Mouse (Mus musculus) ES-Bruce4 (cell line): ENCODE measurements around the gene Atl3. TPM values are rescaled to one million over a fixed set of nuclear protein-coding genes. Genes with fewer than 3 reads are reported as not detected.

ENCODE experiments used
- H3K27ac ChIP-seq: 2 replicates; pipeline ENCODE4 v1.5.1; 2012; ENCODE audit warnings: low read length, inconsistent platforms; ENCODE audit not compliant: insufficient read depth
- H3K27me3 ChIP-seq: 2 replicates; pipeline ENCODE4 v1.6.1; 2012; ENCODE audit warnings: mild to moderate bottlenecking, low read length, inconsistent platforms; ENCODE audit not compliant: control insufficient read depth, poor library complexity, insufficient read depth, severe bottlenecking
- H3K36me3 ChIP-seq: 2 replicates; pipeline ENCODE4 v1.6.1; 2012; ENCODE audit warnings: inconsistent platforms, mild to moderate bottlenecking, low read length, moderate library complexity; ENCODE audit not compliant: control insufficient read depth, poor library complexity, insufficient read depth, severe bottlenecking
- H3K4me1 ChIP-seq: one replicate; pipeline ENCODE4 v1.8.1; 2011; ENCODE audit warnings: low read length; ENCODE audit not compliant: control insufficient read depth, insufficient read depth
- H3K4me3 ChIP-seq: 2 replicates; pipeline ENCODE4 v1.5.1; 2011; ENCODE audit warnings: low read depth, mild to moderate bottlenecking, low read length
- H3K9ac ChIP-seq: 2 replicates; pipeline ENCODE4 v1.6.1; 2012; ENCODE audit warnings: low read depth, mild to moderate bottlenecking, inconsistent platforms; ENCODE audit not compliant: poor library complexity, severe bottlenecking
- H3K9me3 ChIP-seq: replicated peaks from 2 replicates; pipeline ENCODE4 v1.6.1; 2012; ENCODE audit warnings: mild to moderate bottlenecking, low read length, inconsistent platforms; ENCODE audit not compliant: control insufficient read depth, poor library complexity, insufficient read depth, severe bottlenecking
- CTCF ChIP-seq: IDR thresholded peaks from one replicate; pipeline ENCODE4 v1.8.1; 2011; ENCODE audit warnings: low read depth, low read length
- EP300 ChIP-seq: IDR thresholded peaks from 2 replicates; pipeline ENCODE4 v1.6.1; 2011; ENCODE audit warnings: low read depth, low read length; ENCODE audit not compliant: insufficient read depth
- POLR2A ChIP-seq: IDR thresholded peaks from one replicate; pipeline ENCODE4 v1.8.1; 2011; ENCODE audit warnings: low read length; ENCODE audit not compliant: insufficient read depth
- polyA plus RNA-seq: library from polyadenylated mRNA; stranded (reverse); fragments of >200 nt; gene quantifications from 2 replicates; pipeline ENCODE4 v1.2.4, GENCODE M21; 2011; ENCODE audit warnings: low read depth; ENCODE audit not compliant: missing spikeins, insufficient read depth, insufficient read length

The Atl3 gene
- polyA plus RNA-seq, 1 experiment = 53.5 TPM

- Histone ChIP-seq H3K27ac (no peak overlapping the region), H3K9me3 (no peaks in the 10 kb centered on the region), H3K4me1 (no peaks in the 10 kb centered on the region), H3K4me3 (no peak overlapping the region), H3K27me3 (no peaks in the 10 kb centered on the region), H3K36me3 (no peaks in the 10 kb centered on the region), H3K9ac (no peak overlapping the region)
- TF ChIP-seq POLR2A = no peak
- no peak for TF ChIP-seq CTCF
- TF ChIP-seq EP300 = no peak
Observed at GRCm38 (mm10) chr19:7558675-7559074, 64.8 kb downstream of the Atl3 start.

GRCm38 (mm10) chr19:7559986-7560385 lies 66.1 kb downstream of the Atl3 start:
- H3K36me3 ChIP-seq = no peaks in the 10 kb centered on the region
- H3K9me3 ChIP-seq = no peaks in the 10 kb centered on the region
- TF ChIP-seq POLR2A (no peak), CTCF (no peak), EP300 (no peak)
- H3K27me3 ChIP-seq = no peaks in the 10 kb centered on the region
- no peak overlapping the region for H3K9ac ChIP-seq
- H3K4me3 ChIP-seq = no peak overlapping the region
- H3K27ac ChIP-seq = no peak overlapping the region
- no peaks in the 10 kb centered on the region for H3K4me1 ChIP-seq

- Histone ChIP-seq H3K9ac (no peak overlapping the region), H3K4me1 (no peaks in the 10 kb centered on the region)
- TF ChIP-seq CTCF = no peak
Observed at GRCm38 (mm10) chr19:7561456-7561855, 67.6 kb downstream of the Atl3 start.

GRCm38 (mm10) chr19:7562601-7563129 lies 68.8 kb downstream of the Atl3 start:
- H3K4me3 ChIP-seq = no peak overlapping the region

More at GRCm38 (mm10) chr19:7561456-7561855, 67.6 kb downstream of the Atl3 start:
- Histone ChIP-seq H3K36me3 (no peaks in the 10 kb centered on the region), H3K27me3 (no peaks in the 10 kb centered on the region), H3K27ac (no peak overlapping the region), H3K4me3 (no peak overlapping the region), H3K9me3 (no peaks in the 10 kb centered on the region)

GRCm38 (mm10) chr19:7563676-7564075 lies 69.8 kb downstream of the Atl3 start:
- H3K4me3 ChIP-seq = no peak overlapping the region
- H3K9ac ChIP-seq = no peak overlapping the region
- no peaks in the 10 kb centered on the region for H3K4me1 ChIP-seq
- TF ChIP-seq EP300 (no peak), POLR2A (no peak), CTCF (no peak)
- H3K27me3 ChIP-seq = no peaks in the 10 kb centered on the region
- no peaks in the 10 kb centered on the region for H3K36me3 ChIP-seq
- no peaks in the 10 kb centered on the region for H3K9me3 ChIP-seq
- no peak overlapping the region for H3K27ac ChIP-seq

More at GRCm38 (mm10) chr19:7562601-7563129, 68.8 kb downstream of the Atl3 start:
- no peaks in the 10 kb centered on the region for H3K4me1 ChIP-seq
- no peaks in the 10 kb centered on the region for H3K9me3 ChIP-seq
- H3K27me3 ChIP-seq = no peaks in the 10 kb centered on the region
- H3K27ac ChIP-seq = no peak overlapping the region
- TF ChIP-seq CTCF = no peak
- no peak for TF ChIP-seq EP300
- no peak for TF ChIP-seq POLR2A
- no peaks in the 10 kb centered on the region for H3K36me3 ChIP-seq
- H3K9ac ChIP-seq = no peak overlapping the region

GRCm38 (mm10) chr19:7564457-7564856 lies 70.6 kb downstream of the Atl3 start:
- Histone ChIP-seq H3K36me3 (no peaks in the 10 kb centered on the region), H3K9ac (no peak overlapping the region), H3K9me3 (no peaks in the 10 kb centered on the region), H3K27me3 (no peaks in the 10 kb centered on the region), H3K4me1 (no peaks in the 10 kb centered on the region), H3K4me3 (no peak overlapping the region), H3K27ac (no peak overlapping the region)
- TF ChIP-seq EP300 = no peak
- no peak for TF ChIP-seq POLR2A
- TF ChIP-seq CTCF = no peak

GRCm38 (mm10) chr19:7566826-7567225 lies 73.0 kb downstream of the Atl3 start:
- Histone ChIP-seq H3K27ac (no peak overlapping the region), H3K9me3 (no peaks in the 10 kb centered on the region), H3K27me3 (no peaks in the 10 kb centered on the region), H3K4me1 (no peaks in the 10 kb centered on the region), H3K36me3 (no peaks in the 10 kb centered on the region), H3K4me3 (no peak overlapping the region), H3K9ac (no peak overlapping the region)
- TF ChIP-seq POLR2A (no peak), CTCF (no peak), EP300 (no peak)
